Mouse (Mus musculus) kidney, adult 2 months (tissue): ENCODE measurements at regions not wholly inside any gene's neighbourhood (a gene's known extent, or its start where the extent isn't known, plus 50 kb on each side); places are given as distances from the start of the nearest gene placed in this dataset.

ENCODE experiments used
- CTCF ChIP-seq: fragments of 200-500 bp; conservative IDR thresholded peaks from 2 replicates; pipeline ENCODE4 v1.5.1; 2011; ENCODE audit warnings: low read depth, mild to moderate bottlenecking, control low read depth, low read length, moderate library complexity, mixed read lengths; ENCODE audit not compliant: insufficient read depth, insufficient read length
- POLR2A ChIP-seq: fragments of 200-500 bp; IDR thresholded peaks from one replicate; pipeline ENCODE4 v1.6.1; 2011; ENCODE audit warnings: low read depth, low read length, control low read depth

GRCm38 (mm10) chr3:120660776-120661175 is 510.7 kb downstream of the Rwdd3 start:
- TF ChIP-seq CTCF (no peak), POLR2A (no peak)
